Mouse (Mus musculus): ENCODE data around the gene Slc2a3. TPM values are rescaled to one million over a fixed set of nuclear protein-coding genes. Genes with fewer than 3 reads are reported as not detected.

The Slc2a3 gene
- polyA plus RNA-seq (2012): 14.8 and 20.3 TPM in 2 replicates

DNA sequence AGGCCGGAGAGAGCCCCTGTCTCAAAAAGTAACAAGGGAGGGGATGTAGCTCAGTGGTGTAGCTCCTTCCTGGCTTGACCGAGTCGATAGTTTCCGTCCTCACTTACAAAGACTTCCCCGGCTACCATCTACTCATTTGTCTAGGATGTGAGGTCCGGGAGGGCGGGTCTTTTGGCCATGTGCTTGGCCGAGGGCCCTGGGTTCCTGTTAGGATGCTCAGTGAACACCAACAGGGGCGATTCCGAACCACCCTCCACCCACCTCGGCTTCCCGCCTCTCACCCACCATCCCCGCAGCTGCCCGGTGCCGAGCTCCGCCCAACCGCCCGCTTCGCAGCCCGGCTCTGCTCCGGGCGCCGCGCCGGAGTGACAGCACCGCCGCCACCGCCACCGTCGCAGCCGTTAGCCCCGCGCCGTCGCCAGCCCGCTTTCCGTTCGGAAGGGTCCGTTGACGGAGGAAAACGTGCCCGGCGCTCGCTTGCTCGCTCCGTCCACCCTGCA, at the start of gene Slc2a3:
Gene Slc2a3 (minus strand): TSS at position 340 of the 500 bp plus-strand sequence.

DNA sequence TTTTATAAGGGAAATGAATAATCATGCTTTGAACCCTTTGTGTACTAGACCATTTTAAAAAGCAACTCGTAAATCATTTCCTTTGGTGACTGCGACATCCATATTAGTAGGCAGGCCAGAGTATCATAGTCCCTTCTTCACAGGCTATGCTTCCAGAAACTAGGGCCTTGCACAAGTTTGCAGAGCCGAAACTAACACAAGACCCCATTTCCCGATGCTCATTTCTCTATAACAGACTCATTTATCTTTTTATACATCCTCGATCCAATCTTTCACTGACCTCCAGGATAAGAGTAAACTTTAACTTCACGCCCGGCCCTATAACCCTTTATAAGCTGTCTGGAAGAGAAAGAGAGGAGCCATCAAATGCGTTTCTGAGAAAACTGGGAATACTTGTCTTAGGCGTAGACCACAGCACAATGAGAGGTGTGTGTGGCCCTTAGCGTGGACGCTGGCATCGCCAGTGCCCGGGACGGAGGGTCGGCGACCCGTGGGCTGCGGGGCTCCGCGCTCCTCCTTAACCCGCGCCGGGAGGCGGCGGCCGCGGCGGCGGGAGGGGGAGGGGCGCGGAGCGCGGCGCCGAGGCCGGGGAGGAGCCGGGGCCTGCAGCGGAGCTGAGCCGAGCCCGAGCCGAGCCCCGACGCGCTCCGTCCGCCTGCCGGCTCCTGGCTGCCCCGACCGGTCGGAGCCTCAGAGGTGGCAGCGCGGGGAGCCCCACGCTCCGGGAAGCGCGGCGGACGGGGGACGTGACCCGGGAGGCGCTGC, 18.0 kb upstream of the Slc2a3 start, which contains the start of gene Foxj2:
Gene Foxj2 (plus strand): TSS at position 609 of the 765 bp plus-strand sequence.

DNA sequence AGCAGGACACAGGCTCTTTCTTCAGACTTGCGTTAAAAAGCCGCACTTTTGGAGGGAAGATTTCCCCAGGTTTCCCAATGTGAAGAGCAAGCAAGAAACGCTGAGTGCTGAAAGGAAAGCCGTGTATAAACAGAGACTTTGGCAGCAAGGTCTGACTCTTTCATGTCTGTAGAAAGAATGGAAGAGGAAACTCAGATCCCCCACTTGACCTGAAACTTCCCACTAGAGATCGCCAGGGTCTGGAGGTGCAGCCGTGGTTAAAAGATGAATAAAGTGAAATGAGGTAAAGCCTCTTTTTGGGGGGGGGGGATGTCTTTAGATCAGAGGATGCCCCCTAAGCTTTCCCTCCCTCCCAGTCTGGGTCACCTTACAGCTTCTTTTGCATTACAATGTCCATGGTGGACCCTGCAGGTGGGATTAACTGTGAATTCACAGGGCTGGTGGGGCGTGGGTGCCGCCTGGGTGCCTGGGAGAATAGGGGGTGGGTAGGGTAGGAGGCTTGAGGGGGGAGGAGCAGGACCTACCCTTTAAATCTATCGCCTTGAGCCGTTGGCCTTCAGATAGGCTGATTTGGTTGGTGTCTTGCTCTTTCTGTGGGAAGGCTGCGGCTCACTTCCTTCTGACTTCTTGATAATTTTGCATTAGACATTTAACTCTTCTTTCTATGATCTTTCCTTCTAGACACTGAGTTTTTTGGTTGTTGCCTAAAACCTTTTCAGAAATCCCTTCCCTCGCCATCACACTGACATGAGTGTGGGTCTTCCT, 94.2 kb downstream of the Slc2a3 start, which contains the start of gene Nanog:
Gene Nanog (plus strand): TSS at position 454 of the 765 bp plus-strand sequence.

Other genes starting within 250 kb of the Slc2a3 start
- gene Aicda, start 247.8 kb downstream of the Slc2a3 start, polyA plus RNA-seq (2012): not detected in 2 replicates
- gene Apobec1, start 199.2 kb downstream of the Slc2a3 start, polyA plus RNA-seq (2012): 0.80 and 1.2 TPM in 2 replicates
- 2.7 and 3.8 TPM in 2 replicates for gene Gdf3, start 191.6 kb downstream of the Slc2a3 start, polyA plus RNA-seq (2012)
- not detected in 2 replicates for gene Dppa3, start 175.2 kb downstream of the Slc2a3 start, polyA plus RNA-seq (2012)
- gene Nanog, start 94.2 kb downstream of the Slc2a3 start, polyA plus RNA-seq (2012): not detected in 2 replicates
- gene Foxj2, start 18.3 kb upstream of the Slc2a3 start, polyA plus RNA-seq (2012): 23.3 and 27.9 TPM in 2 replicates
- gene C3ar1, start 54.5 kb upstream of the Slc2a3 start, polyA plus RNA-seq (2012): 0.04 TPM in 1 of 2 replicates, not detected in the other
- 10.6 and 15.8 TPM in 2 replicates for gene Necap1, start 72.8 kb upstream of the Slc2a3 start, polyA plus RNA-seq (2012)
- 0.05 and 0.11 TPM in 2 replicates for gene Clec4a1, start 120.2 kb upstream of the Slc2a3 start, polyA plus RNA-seq (2012)
- 0.05 TPM in 1 of 2 replicates, not detected in the other for gene Clec4a3, start 150.9 kb upstream of the Slc2a3 start, polyA plus RNA-seq (2012)
- not detected in 2 replicates for gene Clec4a4, start 188.7 kb upstream of the Slc2a3 start, polyA plus RNA-seq (2012)
- 0.14 TPM in 1 of 2 replicates, not detected in the other for gene Clec4b1, start 248.3 kb upstream of the Slc2a3 start, polyA plus RNA-seq (2012)